Mouse (Mus musculus): ENCODE data around the gene Vmn1r64.

The Vmn1r64 gene

DNA sequence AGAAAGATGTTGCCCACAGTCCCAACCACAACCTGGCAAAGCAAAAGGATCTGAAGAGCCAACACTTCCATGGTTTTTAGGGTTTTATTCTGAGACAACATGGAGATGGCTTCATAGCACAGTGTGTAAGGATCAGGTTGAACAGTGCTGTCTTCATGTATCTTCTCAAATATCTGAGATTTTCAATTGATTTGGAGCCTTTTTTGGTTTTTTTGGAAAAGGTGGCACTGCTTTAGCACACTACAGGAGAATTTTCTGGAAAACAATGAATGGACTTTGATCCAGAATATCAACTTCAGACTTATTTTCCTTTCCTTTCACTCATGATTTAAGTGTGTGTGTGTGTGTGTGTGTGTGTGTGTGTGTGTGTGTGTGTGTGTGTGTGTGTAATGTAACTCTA lies at the start of gene Vmn1r64:
Gene Vmn1r64 (minus strand): TSS at position 101 of the 400 bp plus-strand sequence.
- TF ChIP-seq GATA4 (IDR thresholded peaks at IDR 0.05; ENCODE audit: insufficient replicate concordance, low read length) = no peak

DNA sequence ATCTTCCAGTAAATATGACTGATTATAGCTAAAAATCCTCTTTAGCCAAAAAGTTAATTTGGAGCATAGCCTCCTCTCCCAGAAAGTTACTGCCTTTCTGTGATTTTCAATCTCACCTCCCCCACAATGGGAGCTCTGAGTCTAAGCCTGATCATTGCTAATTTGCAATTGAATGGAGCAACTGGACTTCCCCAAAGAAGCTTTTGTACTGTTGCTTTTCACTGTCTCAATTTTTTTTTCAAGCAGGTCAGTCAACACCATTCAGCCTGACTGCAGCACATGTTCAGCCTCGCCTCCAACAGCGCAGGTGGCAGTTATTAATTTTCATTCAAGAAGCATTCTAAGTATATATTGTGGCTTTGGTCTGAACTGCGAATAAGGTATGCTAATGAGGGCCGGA lies 14.9 kb upstream of the Vmn1r64 start:
- no peak for TF ChIP-seq GATA4 (IDR thresholded peaks at IDR 0.05; ENCODE audit: insufficient replicate concordance, low read length)
